Mouse (Mus musculus) liver, embryonic 14.5 days (tissue): Measurements from ENCODE around the gene Arih2.

Experiments
- CTCF ChIP-seq: IDR thresholded peaks from 2 replicates; pipeline ENCODE4 v1.5.1; 2016; ENCODE audit warnings: antibody characterized with exemption, low read depth, control low read depth
- EP300 ChIP-seq: IDR thresholded peaks from 2 replicates; pipeline ENCODE4 v1.6.1; 2016; ENCODE audit warnings: antibody characterized with exemption, low read depth

- TF ChIP-seq CTCF, result no peak
- no peak for TF ChIP-seq EP300
Observed at GRCm38 (mm10) chr9:108571401-108571973, 77.7 kb downstream of the Arih2 start.
